Mouse (Mus musculus) embryonic fibroblast, embryonic 13.5 days (primary cell): ENCODE measurements around the gene Lrrc25.

Experiments used
- CTCF ChIP-seq: IDR thresholded peaks from 2 replicates; pipeline ENCODE4 v1.5.1; 2011; ENCODE audit warnings: mild to moderate bottlenecking, control low read depth, low read length, moderate library complexity, borderline replicate concordance; ENCODE audit not compliant: insufficient read depth
- POLR2A ChIP-seq: IDR thresholded peaks from 2 replicates; pipeline ENCODE4 v1.6.1; 2011; ENCODE audit warnings: low read depth, mild to moderate bottlenecking, control low read depth, low read length, moderate library complexity

DNA sequence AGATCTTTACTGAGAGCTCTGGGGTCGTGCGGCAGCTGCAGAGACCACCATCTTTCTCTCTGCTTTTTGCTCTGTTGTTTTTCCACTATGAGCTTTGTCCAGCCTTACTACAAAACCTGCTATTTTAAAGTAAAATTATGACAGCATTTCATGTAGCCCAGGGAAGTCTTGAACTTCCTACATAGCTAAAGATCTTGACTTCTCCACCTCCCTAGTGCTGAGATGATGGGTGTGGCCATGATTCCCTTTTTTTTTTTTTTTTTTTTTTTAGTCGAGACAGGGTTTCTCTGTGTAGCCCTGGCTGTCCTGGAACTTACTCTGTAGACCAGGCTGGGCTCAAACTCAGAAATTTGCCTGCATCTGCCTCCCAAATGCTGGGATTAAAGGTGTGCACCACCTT, 48.7 kb downstream of the Lrrc25 start:
- TF ChIP-seq CTCF (no peak), POLR2A (no peak)
